Mouse (Mus musculus) cortical plate, adult 2 months (tissue): ENCODE measurements around the gene Sacs.

Experiments used
- CTCF ChIP-seq: fragments of 200-500 bp; IDR thresholded peaks from 2 replicates; pipeline ENCODE4 v1.5.1; 2011; ENCODE audit warnings: mild to moderate bottlenecking, control low read depth, low read length; ENCODE audit not compliant: insufficient read depth; ENCODE audit errors: extremely low read depth
- POLR2A ChIP-seq: fragments of 200-500 bp; IDR thresholded peaks from 2 replicates; pipeline ENCODE4 v1.6.1; 2011; ENCODE audit warnings: mild to moderate bottlenecking, low read length, control low read depth; ENCODE audit not compliant: insufficient read depth; ENCODE audit errors: extremely low read depth

DNA sequence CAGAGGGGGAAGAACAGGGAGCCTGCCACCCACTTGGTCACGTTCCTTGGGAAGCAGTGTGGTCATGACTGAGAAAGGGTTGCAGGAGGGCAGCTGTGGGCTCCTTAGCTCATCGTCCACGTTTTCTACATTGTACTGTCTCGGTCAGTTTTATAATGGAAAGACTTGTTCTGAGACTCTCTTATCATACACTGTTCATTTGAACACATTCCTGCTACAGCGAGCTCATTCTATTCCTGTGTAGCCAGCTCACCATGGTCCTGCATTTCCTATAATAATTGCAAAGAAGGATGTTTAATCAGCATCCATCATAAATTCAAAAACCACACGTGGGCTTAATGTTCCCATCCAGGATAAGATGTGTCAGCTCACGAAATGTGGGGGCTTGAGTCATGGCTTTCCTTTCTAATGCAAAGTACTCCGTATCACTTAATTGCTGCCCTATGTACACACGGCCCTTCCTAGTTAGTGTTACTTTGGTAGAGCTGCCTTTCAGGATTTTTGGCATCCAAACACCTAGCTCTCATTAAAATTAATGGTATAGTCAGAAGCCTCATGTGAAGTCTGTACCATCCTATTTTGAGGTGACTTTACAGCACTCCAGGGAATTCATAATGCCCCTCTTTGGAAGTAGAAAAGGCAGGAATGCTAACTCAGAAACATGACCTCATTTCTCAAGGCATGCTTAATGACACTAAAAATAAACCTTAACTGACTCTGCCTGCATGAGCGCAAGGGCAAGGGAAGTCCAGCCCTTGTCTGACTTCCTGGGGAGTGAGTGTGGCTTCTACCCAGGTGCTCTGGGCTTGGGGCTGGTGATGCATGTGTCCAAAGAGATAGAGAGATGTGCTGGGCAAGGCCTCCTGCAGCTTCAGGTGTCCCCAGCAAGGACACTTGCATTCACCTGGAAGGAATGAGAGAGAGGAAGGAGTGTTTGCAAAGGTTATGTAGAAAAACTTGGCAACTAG is 23.4 kb downstream of the Sacs start:
- TF ChIP-seq CTCF: no peak
- no peak for TF ChIP-seq POLR2A
